Mouse (Mus musculus) gastrocnemius, postnatal 36 days (tissue): ENCODE results near the gene Tnks1bp1. TPM values are rescaled to one million over a fixed set of nuclear protein-coding genes. Genes with fewer than 3 reads are reported as not detected.
A peak's percentile ranks its signal among the peaks of the same experiment; 100 is the strongest.

Source experiments
- DNase-seq, 2 experiments: peaks; one replicate each; pipeline ENCODE4 v3.0.0; 2022
- intact Hi-C: fragments of 180-260 bp; cut with DNase I; formaldehyde crosslinking; loops from one replicate; pipeline ENCODE4 v1.15.1; 2025
- total RNA-seq, 2 experiments: library from RNA; stranded (reverse); gene quantifications; 2 replicates each; pipeline ENCODE4 v1.2.3; 2021

The Tnks1bp1 gene
- total RNA-seq, 2 experiments from 2014 or later = 27.2 to 29.6 TPM

- DNase-seq = no peak
- intact Hi-C loops = no loop called here
Observed at GRCm38 (mm10) chr2:85036507-85037046, 11.2 kb upstream of the Tnks1bp1 start.

- peak; percentile 85 to 86 for DNase-seq
- intact Hi-C loops = no loop called here
Observed at GRCm38 (mm10) chr2:85037047-85038026, 10.5 kb upstream of the Tnks1bp1 start, which contains the start of the genes Ssrp1 and P2rx3. Gene Ssrp1, plus strand, starts transcription at chr2:85037234. Gene P2rx3, minus strand, starts transcription at chr2:85037462.

- no peak for DNase-seq
- intact Hi-C loops = no loop called here
Observed at GRCm38 (mm10) chr2:85038336-85038735, 9.5 kb upstream of the Tnks1bp1 start.

GRCm38 (mm10) chr2:85043623-85044022, 4.2 kb upstream of the Tnks1bp1 start:
- intact Hi-C loops = loop anchor here (10.0 kb wide), 1 partner anchor 219 kb away; the partner anchor contains the start of genes Smtnl1 and Timm10

GRCm38 (mm10) chr2:85046222-85046621, 1.6 kb upstream of the Tnks1bp1 start:
- intact Hi-C loops = loop anchor here (10.0 kb wide), 1 partner anchor 221 kb away; the partner anchor contains the start of genes Smtnl1 and Timm10
- no peak for DNase-seq

More at GRCm38 (mm10) chr2:85043623-85044022, 4.2 kb upstream of the Tnks1bp1 start:
- DNase-seq = no peak

- no peak for DNase-seq
- intact Hi-C loops = loop anchor here (10.0 kb wide), 1 partner anchor 222 kb away; the partner anchor contains the start of genes Smtnl1 and Timm10
Observed at GRCm38 (mm10) chr2:85047081-85047480, 741 bp upstream of the Tnks1bp1 start.

GRCm38 (mm10) chr2:85048168-85048751, 438 bp downstream of the Tnks1bp1 start:
- intact Hi-C loops = loop anchor here (10.0 kb wide), 1 partner anchor 223 kb away; the partner anchor contains the start of genes Smtnl1 and Timm10

GRCm38 (mm10) chr2:85049277-85049676, 1.5 kb downstream of the Tnks1bp1 start:
- no peak for DNase-seq
- intact Hi-C loops = loop anchor here (10.0 kb wide), 1 partner anchor 224 kb away; the partner anchor contains the start of genes Smtnl1 and Timm10

More at GRCm38 (mm10) chr2:85048168-85048751, 438 bp downstream of the Tnks1bp1 start:
- DNase-seq = peak; percentile 71 to 79

GRCm38 (mm10) chr2:85050001-85050634, 2.3 kb downstream of the Tnks1bp1 start:
- peak; percentile 74 to 81 for DNase-seq

GRCm38 (mm10) chr2:85050746-85051145, 2.9 kb downstream of the Tnks1bp1 start:
- no peak for DNase-seq
- intact Hi-C loops = no loop called here

More at GRCm38 (mm10) chr2:85050001-85050634, 2.3 kb downstream of the Tnks1bp1 start:
- intact Hi-C loops = no loop called here

GRCm38 (mm10) chr2:85053192-85053816, 5.5 kb downstream of the Tnks1bp1 start:
- DNase-seq = no peak
- intact Hi-C loops = no loop called here

- no peak for DNase-seq
- intact Hi-C loops = no loop called here
Observed at GRCm38 (mm10) chr2:85056711-85057110, 8.9 kb downstream of the Tnks1bp1 start.

GRCm38 (mm10) chr2:85059677-85060076, 11.9 kb downstream of the Tnks1bp1 start:
- intact Hi-C loops = no loop called here
- DNase-seq = no peak

- intact Hi-C loops = no loop called here
- peak; percentile 55 to 68 for DNase-seq
Observed at GRCm38 (mm10) chr2:85060591-85061060, 12.8 kb downstream of the Tnks1bp1 start.

GRCm38 (mm10) chr2:85061107-85061541, 13.3 kb downstream of the Tnks1bp1 start:
- intact Hi-C loops = no loop called here
- peak in 1 of 2 experiments; percentile 37 for DNase-seq

- intact Hi-C loops = no loop called here
- DNase-seq = no peak
Observed at GRCm38 (mm10) chr2:85065141-85065875, 17.5 kb downstream of the Tnks1bp1 start.

- DNase-seq = no peak
- intact Hi-C loops = no loop called here
Observed at GRCm38 (mm10) chr2:85066937-85067336, 19.1 kb downstream of the Tnks1bp1 start.

- DNase-seq = no peak
- intact Hi-C loops = no loop called here
Observed at GRCm38 (mm10) chr2:85067903-85068625, 20.2 kb downstream of the Tnks1bp1 start.
